In genomic region chr4:106803781-106804180, GRCm38 (mm10) we compare ENCODE assay signal across 10 mouse cellular contexts. TPM values are rescaled to one million over a fixed set of nuclear protein-coding genes. Genes with fewer than 3 reads are reported as not detected.
DNase-seq lines count a peak whose midpoint lies in the region; ATAC-seq and TF ChIP-seq lines count a peak whose summit lies in the region.
"Had no signal": no experiment of that assay in that cellular context is flagged by ENCODE, and none has a peak within 500 bp of the region (broad histone marks: within the 10 kb centered on the region; RNA-seq: fewer than 3 reads in every experiment).

No protein-coding gene starts in this region.

- no peak for TF ChIP-seq POLR2A in brain, embryonic 14.5 days (IDR thresholded peaks at IDR 0.05; ENCODE audit: borderline replicate concordance, extremely low read depth, insufficient read depth, insufficient read length, poor library complexity, severe bottlenecking)

- H3K9ac ChIP-seq in lung, embryonic 14.5 days, result no peak overlapping the region
- peak overlapping the region; percentile 87 for H3K9ac ChIP-seq in liver, embryonic 15.5 days
- H3K9ac ChIP-seq in forebrain, embryonic 13.5 days, result no peak overlapping the region

- H3K9me3 ChIP-seq in lung, embryonic 14.5 days (ENCODE audit: low read depth, low read length), result no peaks in the 10 kb centered on the region
- H3K9me3 ChIP-seq in liver, embryonic 15.5 days (replicated peaks), result no peaks in the 10 kb centered on the region
- H3K9me3 ChIP-seq in forebrain, embryonic 13.5 days (replicated peaks), result no peaks in the 10 kb centered on the region
- H3K9me3 ChIP-seq: midbrain, embryonic 10.5 days had no signal

- no peaks in the 10 kb centered on the region for H3K27me3 ChIP-seq in lung, embryonic 14.5 days (ENCODE audit: insufficient read depth, low read length)
- H3K27me3 ChIP-seq in liver, embryonic 15.5 days, result no peaks in the 10 kb centered on the region
- H3K27me3 ChIP-seq in forebrain, embryonic 13.5 days, result peaks cover 42% of the 10 kb centered on the region

- H3K4me3 ChIP-seq in lung, embryonic 14.5 days (ENCODE audit: low read depth, low read length), result no peak overlapping the region
- peak overlapping the region; percentile 76 for H3K4me3 ChIP-seq in liver, embryonic 15.5 days (replicated peaks)
- H3K4me3 ChIP-seq in forebrain, embryonic 13.5 days, result no peak overlapping the region

- H3K27ac ChIP-seq in lung, embryonic 14.5 days (ENCODE audit: low read depth), result no peak overlapping the region
- peak overlapping the region; percentile 90 for H3K27ac ChIP-seq in liver, embryonic 15.5 days (replicated peaks)
- H3K27ac ChIP-seq in forebrain, embryonic 13.5 days, result no peak overlapping the region

- ATAC-seq in lung, embryonic 14.5 days (ENCODE audit: insufficient read depth), result no peak
- ATAC-seq in liver, embryonic 15.5 days (ENCODE audit: insufficient read depth), result peak; percentile 71
- no peak for ATAC-seq in forebrain, embryonic 13.5 days

- H3K36me3 ChIP-seq in lung, embryonic 14.5 days (ENCODE audit: insufficient read depth), result no peaks in the 10 kb centered on the region
- peaks cover 8% of the 10 kb centered on the region; the same call in 1 of the 2 replicates for H3K36me3 ChIP-seq in liver, embryonic 15.5 days (replicated peaks)
- no peaks in the 10 kb centered on the region for H3K36me3 ChIP-seq in forebrain, embryonic 13.5 days (ENCODE audit: poor library complexity, severe bottlenecking)
- H3K36me3 ChIP-seq: midbrain, embryonic 10.5 days had no signal

- no peak for DNase-seq in lung, embryonic 14.5 days
- DNase-seq in lung, postnatal 25 days (ENCODE audit: low spot score), result no peak
- no peak for DNase-seq in brain, embryonic 14.5 days (ENCODE audit: low read depth)
- peak; percentile 47 for DNase-seq in thymus, postnatal 14 days
- no peak for DNase-seq in left cerebral cortex, adult 11 months (ENCODE audit: low spot score)
- no peak for DNase-seq in frontal cortex, postnatal 36 days (ENCODE audit: low spot score in 2 of 2)
- DNase-seq: kidney, postnatal 14 days had no signal

- 82% methylated on average over 4 of the region's 4 CpGs for WGBS in lung, embryonic 14.5 days
- WGBS in liver, embryonic 15.5 days (ENCODE audit: insufficient replicate concordance), result 27% methylated on average over 4 of the region's 4 CpGs
- WGBS in forebrain, embryonic 13.5 days, result 84% methylated on average over 4 of the region's 4 CpGs

- H3K4me1 ChIP-seq in lung, embryonic 14.5 days (ENCODE audit: insufficient read depth), result no peaks in the 10 kb centered on the region
- H3K4me1 ChIP-seq in liver, embryonic 15.5 days (replicated peaks), result peaks cover 74% of the 10 kb centered on the region
- peaks cover 14% of the 10 kb centered on the region for H3K4me1 ChIP-seq in forebrain, embryonic 13.5 days

- peak; percentile 45 for TF ChIP-seq CTCF in lung, embryonic 14.5 days (IDR thresholded peaks at IDR 0.05; ENCODE audit: low read depth)
- peak; percentile 10; the same call in 1 of the 2 replicates for TF ChIP-seq CTCF in brain, embryonic 14.5 days (IDR thresholded peaks at IDR 0.05; ENCODE audit: borderline replicate concordance, extremely low read depth, insufficient read depth, insufficient read length)

- H3K4me2 ChIP-seq in lung, embryonic 14.5 days, result peak overlapping the region; percentile 23; the same call in 1 of the 2 replicates
- peak overlapping the region; percentile 83 for H3K4me2 ChIP-seq in liver, embryonic 15.5 days
- no peak overlapping the region for H3K4me2 ChIP-seq in forebrain, embryonic 13.5 days

RNA-seq across cellular contexts. Expression of gene Acot11, which starts 1.0 kb away (rescaled TPM):
- polyA plus RNA-seq in lung, embryonic 14.5 days (2014; fragmentation: Nextera tagmentation; extraction: Ambion mirVana), result 0.84 and 1.1 TPM in 2 replicates
- 1.4 and 2.0 TPM in 2 replicates for polyA plus RNA-seq in brain, embryonic 14.5 days (2012; rRNA removed)
- polyA plus RNA-seq in liver, embryonic 15.5 days (2015; fragmentation: Nextera tagmentation; extraction: Ambion mirVana), result 4.7 and 6.4 TPM in 2 replicates
- 0.63 and 0.94 TPM in 2 replicates for polyA plus RNA-seq in forebrain, embryonic 13.5 days (2015; fragmentation: Nextera tagmentation; extraction: Ambion mirVana)
